Mouse (Mus musculus) effector memory CD4-positive, alpha-beta T cell, adult 7 months (primary cell): ENCODE data around the gene Mmp10. TPM values are rescaled to one million over a fixed set of nuclear protein-coding genes. Genes with fewer than 3 reads are reported as not detected.

Source experiments
- polyA plus RNA-seq: library from polyadenylated mRNA; unstranded; fragments of 100-300 nt; shearing (Covaris generic); gene quantifications from one replicate; pipeline ENCODE4 v1.2.1, GENCODE M21; 2017

Mmp10 gene
- 1.2 TPM for polyA plus RNA-seq

GRCm38 (mm10) chr9:7502051-7502450 lies at the start of gene Mmp10:
Gene Mmp10 (plus strand): TSS chr9:7502352.

GRCm38 (mm10) chr9:7558221-7559017 lies 56.3 kb downstream of the Mmp10 start, which contains the start of gene Mmp8:
Gene Mmp8 (plus strand): TSS chr9:7558456.

Other genes with a start within 250 kb of the Mmp10 start
- not detected for gene Mmp13, start 229.8 kb upstream of the Mmp10 start, polyA plus RNA-seq
- 0.59 TPM for gene Mmp12, start 158.0 kb upstream of the Mmp10 start, polyA plus RNA-seq
- gene Mmp1b, start 114.3 kb upstream of the Mmp10 start, polyA plus RNA-seq: not detected
- not detected for gene Mmp3, start 56.5 kb upstream of the Mmp10 start, polyA plus RNA-seq
- gene Mmp8, start 56.1 kb downstream of the Mmp10 start, polyA plus RNA-seq: not detected
- not detected for gene Mmp27, start 69.0 kb downstream of the Mmp10 start, polyA plus RNA-seq
- gene Mmp20, start 125.9 kb downstream of the Mmp10 start, polyA plus RNA-seq: not detected
- gene Mmp7, start 189.7 kb downstream of the Mmp10 start, polyA plus RNA-seq: not detected